9 mouse cellular contexts compared by ENCODE assay signal in the genomic region with DNA sequence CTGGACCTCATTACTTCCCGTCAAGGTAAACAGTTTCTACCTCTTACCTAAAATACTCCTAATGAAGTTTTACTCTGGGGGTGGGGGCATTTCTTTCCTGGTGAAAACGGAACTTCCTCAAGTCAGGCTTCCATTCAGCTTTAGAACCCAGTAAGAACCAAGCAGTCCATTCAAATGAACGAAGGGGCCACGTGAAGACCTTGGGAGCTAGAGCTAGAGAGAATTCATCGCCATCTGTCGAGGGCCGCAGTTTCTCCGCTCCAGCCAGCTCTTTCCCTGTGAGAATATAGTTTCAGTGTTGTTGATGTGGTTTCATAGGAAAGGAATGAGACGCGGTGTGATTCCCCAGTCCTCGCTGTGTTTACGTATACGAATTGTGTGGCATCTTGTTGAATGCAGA. TPM values are rescaled to one million over a fixed set of nuclear protein-coding genes. Genes with fewer than 3 reads are reported as not detected.
A peak's percentile ranks its signal among the peaks of the same experiment; 100 is the strongest.
DNase-seq lines count a peak whose midpoint lies in the region; ATAC-seq lines count a peak whose summit lies in the region.
"Had no signal": no experiment of that assay in that cellular context is flagged by ENCODE, and none has a peak within 500 bp of the region (broad histone marks: within the 10 kb centered on the region; RNA-seq: fewer than 3 reads in every experiment).

No protein-coding gene starts in this region.

- H3K36me3 ChIP-seq in neural tube, embryonic 11.5 days (ENCODE audit: control insufficient read depth, insufficient read depth, low read length): no peaks in the 10 kb centered on the region
- no peaks in the 10 kb centered on the region for H3K36me3 ChIP-seq in liver, embryonic 12.5 days

- no peaks in the 10 kb centered on the region for H3K4me1 ChIP-seq in neural tube, embryonic 11.5 days (ENCODE audit: control insufficient read depth, insufficient read depth, low read length)
- H3K4me1 ChIP-seq in liver, embryonic 12.5 days: no peaks in the 10 kb centered on the region

- no peak for DNase-seq in frontal cortex, postnatal 14 days (ENCODE audit: low spot score in 2 of 2)
- DNase-seq in neural tube, embryonic 11.5 days (ENCODE audit: low spot score): no peak
- DNase-seq in neural tube, embryonic 10.5 days (ENCODE audit: extremely low spot score, low spot score): no peak
- DNase-seq in gastrocnemius, postnatal 10 days: no peak
- no peak for DNase-seq in adrenal gland, adult 18-20 months (ENCODE audit: low spot score in 2 of 2)
- no peak for DNase-seq in layer of hippocampus, adult 9-11 months
- DNase-seq: cerebellum, adult 9-10 months had no signal

- H3K9me3 ChIP-seq in neural tube, embryonic 11.5 days (ENCODE audit: control insufficient read depth, low read length): no peaks in the 10 kb centered on the region
- H3K9me3 ChIP-seq in liver, embryonic 12.5 days (replicated peaks): no peaks in the 10 kb centered on the region

- peak overlapping the region; percentile 25 for H3K4me3 ChIP-seq in neural tube, embryonic 11.5 days (ENCODE audit: low read depth, low read length)
- no peak overlapping the region for H3K4me3 ChIP-seq in liver, embryonic 12.5 days

- 46% methylated on average over 13 of the region's 13 CpGs for WGBS in neural tube, embryonic 11.5 days
- 42% methylated on average over 13 of the region's 13 CpGs for WGBS in liver, embryonic 12.5 days (ENCODE audit: insufficient replicate concordance)

- H3K27me3 ChIP-seq in neural tube, embryonic 11.5 days (ENCODE audit: control insufficient read depth, insufficient read depth, low read length): no peaks in the 10 kb centered on the region
- H3K27me3 ChIP-seq in liver, embryonic 12.5 days (replicated peaks): peaks cover 9% of the 10 kb centered on the region; the same call in 1 of the 2 replicates

- H3K27ac ChIP-seq in neural tube, embryonic 11.5 days (ENCODE audit: low read depth, low read length): no peak overlapping the region
- no peak overlapping the region for H3K27ac ChIP-seq in liver, embryonic 12.5 days

- peak; percentile 52; the same call in 1 of the 2 replicates for ATAC-seq in frontal cortex, adult (ENCODE audit: low TSS enrichment)
- ATAC-seq in neural tube, embryonic 11.5 days (ENCODE audit: insufficient read depth, low FRiP score, low TSS enrichment): no peak
- ATAC-seq in liver, embryonic 12.5 days: no peak

- H3K4me2 ChIP-seq in neural tube, embryonic 11.5 days (ENCODE audit: low read depth): peak overlapping the region; percentile 38
- H3K4me2 ChIP-seq in liver, embryonic 12.5 days: peak overlapping the region; percentile 52

- H3K9ac ChIP-seq in neural tube, embryonic 11.5 days (ENCODE audit: low read length): no peak overlapping the region
- H3K9ac ChIP-seq in liver, embryonic 12.5 days: no peak overlapping the region

RNA-seq across cellular contexts. Expression of gene Sox30, which starts 12.0 kb away (rescaled TPM):
- polyA plus RNA-seq in neural tube, embryonic 11.5 days (2014; fragmentation: Nextera tagmentation; extraction: Ambion mirVana): 0.09 and 0.26 TPM in 2 replicates
- polyA plus RNA-seq in liver, embryonic 12.5 days (2016; fragmentation: Nextera tagmentation; extraction: Ambion mirVana): 0.06 TPM in 2 replicates
- under 1 TPM in 1 of 2 experiments, not detected in 1; 0.07 TPM for total RNA-seq in gastrocnemius, postnatal 10 days (2021)
- under 1 TPM in 1 of 2 experiments, not detected in 1; 0.13 TPM for total RNA-seq in adrenal gland, adult 18-20 months (2021)

RNA-seq across cellular contexts. Expression of gene Thg1l, which starts 36.8 kb away (rescaled TPM):
- 14.1 and 14.9 TPM in 2 replicates for polyA plus RNA-seq in neural tube, embryonic 11.5 days (2014; fragmentation: Nextera tagmentation; extraction: Ambion mirVana)
- 10.2 and 11.0 TPM in 2 replicates for polyA plus RNA-seq in liver, embryonic 12.5 days (2016; fragmentation: Nextera tagmentation; extraction: Ambion mirVana)
- total RNA-seq in gastrocnemius, postnatal 10 days (2021): 10 to 100 TPM in 1 of 2 experiments, 1 to 10 TPM in 1; 6.2 to 11.3 TPM
- 10 to 100 TPM; 11.7 to 15.2 TPM for total RNA-seq in adrenal gland, adult 18-20 months (2021)

RNA-seq across cellular contexts. Expression of gene Lsm11, which starts 47.4 kb away (rescaled TPM):
- polyA plus RNA-seq in neural tube, embryonic 11.5 days (2014; fragmentation: Nextera tagmentation; extraction: Ambion mirVana): 11.3 and 11.5 TPM in 2 replicates
- polyA plus RNA-seq in liver, embryonic 12.5 days (2016; fragmentation: Nextera tagmentation; extraction: Ambion mirVana): 6.4 and 6.6 TPM in 2 replicates
- 1 to 10 TPM; 3.7 to 4.1 TPM for total RNA-seq in gastrocnemius, postnatal 10 days (2021)
- 10 to 100 TPM; 11.8 to 22.8 TPM for total RNA-seq in adrenal gland, adult 18-20 months (2021)
